Mouse (Mus musculus) E14TG2a.4 (cell line): ENCODE results near the gene Klf6.

ENCODE experiments used
- H3K27me3 ChIP-seq: 2 replicates; pipeline ENCODE4 v1.6.1; 2014; ENCODE audit warnings: low read length, control low read depth; ENCODE audit not compliant: insufficient read depth
- H3K36me3 ChIP-seq: 2 replicates; pipeline ENCODE4 v1.6.1; 2014; ENCODE audit warnings: low read length, control low read depth; ENCODE audit not compliant: insufficient read depth
- H3K4me1 ChIP-seq: replicated peaks from 2 replicates; pipeline ENCODE4 v1.6.1; 2014; ENCODE audit warnings: low read depth, low read length, control low read depth
- H3K4me3 ChIP-seq: replicated peaks from 2 replicates; pipeline ENCODE4 v1.5.1; 2014; ENCODE audit warnings: mild to moderate bottlenecking, low read length
- H3K9me3 ChIP-seq: 2 replicates; pipeline ENCODE4 v1.6.1; 2014; ENCODE audit warnings: low read length, control low read depth
- CTCF ChIP-seq: conservative IDR thresholded peaks from 2 replicates; pipeline ENCODE4 v1.5.1; 2014; ENCODE audit warnings: low read length
- NANOG ChIP-seq: IDR thresholded peaks from 2 replicates; pipeline ENCODE4 v1.6.1; 2014; ENCODE audit warnings: borderline replicate concordance, low read length, mixed read lengths
- POU5F1 ChIP-seq: IDR thresholded peaks from 2 replicates; pipeline ENCODE4 v1.6.1; 2014; ENCODE audit warnings: low read length, borderline replicate concordance

The Klf6 gene

GRCm38 (mm10) chr13:5866532-5866931, 5.2 kb downstream of the Klf6 start:
- Histone ChIP-seq H3K36me3 (peaks cover 57% of the 10 kb centered on the region), H3K9me3 (no peaks in the 10 kb centered on the region), H3K4me1 (peaks cover 84% of the 10 kb centered on the region), H3K4me3 (no peak overlapping the region), H3K27me3 (no peaks in the 10 kb centered on the region)
- TF ChIP-seq CTCF, result no peak
- no peak for TF ChIP-seq POU5F1
- no peak for TF ChIP-seq NANOG

- Histone ChIP-seq H3K4me1 (peaks cover 81% of the 10 kb centered on the region), H3K9me3 (no peaks in the 10 kb centered on the region), H3K36me3 (peaks cover 57% of the 10 kb centered on the region), H3K27me3 (no peaks in the 10 kb centered on the region), H3K4me3 (no peak overlapping the region)
- no peak for TF ChIP-seq POU5F1
- TF ChIP-seq CTCF, result no peak
- TF ChIP-seq NANOG, result no peak
These were observed 7.1 kb downstream of the Klf6 start for GRCm38 (mm10) chr13:5868376-5868775.

GRCm38 (mm10) chr13:5869433-5869832, 8.2 kb downstream of the Klf6 start:
- H3K27me3 ChIP-seq, result no peaks in the 10 kb centered on the region

GRCm38 (mm10) chr13:5869842-5870241, 8.6 kb downstream of the Klf6 start:
- Histone ChIP-seq H3K4me1 (peaks cover 67% of the 10 kb centered on the region), H3K36me3 (peaks cover 48% of the 10 kb centered on the region), H3K27me3 (no peaks in the 10 kb centered on the region), H3K4me3 (no peak overlapping the region), H3K9me3 (no peaks in the 10 kb centered on the region)
- TF ChIP-seq NANOG (no peak), CTCF (no peak), POU5F1 (no peak)

More at GRCm38 (mm10) chr13:5869433-5869832, 8.2 kb downstream of the Klf6 start:
- Histone ChIP-seq H3K9me3 (no peaks in the 10 kb centered on the region), H3K4me3 (no peak overlapping the region), H3K4me1 (peaks cover 71% of the 10 kb centered on the region), H3K36me3 (peaks cover 52% of the 10 kb centered on the region)
- no peak for TF ChIP-seq POU5F1

- Histone ChIP-seq H3K36me3 (peaks cover 40% of the 10 kb centered on the region), H3K4me1 (peaks cover 62% of the 10 kb centered on the region)
- TF ChIP-seq NANOG, result no peak
- no peak for TF ChIP-seq CTCF
- no peak for TF ChIP-seq POU5F1
These were observed 9.3 kb downstream of the Klf6 start for GRCm38 (mm10) chr13:5870382-5871272.

GRCm38 (mm10) chr13:5871414-5871813, 10.1 kb downstream of the Klf6 start:
- peaks cover 33% of the 10 kb centered on the region for H3K36me3 ChIP-seq
- TF ChIP-seq CTCF, result no peak
- TF ChIP-seq NANOG, result no peak
- no peak for TF ChIP-seq POU5F1
- no peak overlapping the region for H3K4me3 ChIP-seq
- H3K9me3 ChIP-seq, result no peaks in the 10 kb centered on the region
- no peaks in the 10 kb centered on the region for H3K27me3 ChIP-seq
- peaks cover 62% of the 10 kb centered on the region for H3K4me1 ChIP-seq

More at GRCm38 (mm10) chr13:5870382-5871272, 9.3 kb downstream of the Klf6 start:
- H3K4me3 ChIP-seq, result peak overlapping the region; percentile 10; the same call in 1 of the 2 replicates
- no peaks in the 10 kb centered on the region for H3K27me3 ChIP-seq
- no peaks in the 10 kb centered on the region for H3K9me3 ChIP-seq

- no peaks in the 10 kb centered on the region for H3K9me3 ChIP-seq
- H3K27me3 ChIP-seq, result no peaks in the 10 kb centered on the region
- H3K4me1 ChIP-seq, result peaks cover 61% of the 10 kb centered on the region
- H3K4me3 ChIP-seq, result no peak overlapping the region
- peaks cover 10% of the 10 kb centered on the region for H3K36me3 ChIP-seq
- TF ChIP-seq NANOG (no peak), POU5F1 (no peak), CTCF (no peak)
These were observed 12.4 kb downstream of the Klf6 start for GRCm38 (mm10) chr13:5873681-5874080.

- TF ChIP-seq NANOG (no peak), CTCF (no peak), POU5F1 (no peak)
- Histone ChIP-seq H3K27me3 (no peaks in the 10 kb centered on the region), H3K36me3 (no peaks in the 10 kb centered on the region), H3K4me1 (peaks cover 63% of the 10 kb centered on the region), H3K9me3 (no peaks in the 10 kb centered on the region), H3K4me3 (no peak overlapping the region)
These were observed 14.2 kb downstream of the Klf6 start for GRCm38 (mm10) chr13:5875478-5875877.

GRCm38 (mm10) chr13:5878748-5879147, 17.5 kb downstream of the Klf6 start:
- no peaks in the 10 kb centered on the region for H3K36me3 ChIP-seq
- no peaks in the 10 kb centered on the region for H3K27me3 ChIP-seq
- no peak overlapping the region for H3K4me3 ChIP-seq
- peak; percentile 92 for TF ChIP-seq NANOG
- no peak for TF ChIP-seq CTCF
- TF ChIP-seq POU5F1, result no peak
- H3K9me3 ChIP-seq, result no peaks in the 10 kb centered on the region
- H3K4me1 ChIP-seq, result peaks cover 58% of the 10 kb centered on the region
